Comparison of ENCODE assay signal across 23 mouse cellular contexts in the genomic region with DNA sequence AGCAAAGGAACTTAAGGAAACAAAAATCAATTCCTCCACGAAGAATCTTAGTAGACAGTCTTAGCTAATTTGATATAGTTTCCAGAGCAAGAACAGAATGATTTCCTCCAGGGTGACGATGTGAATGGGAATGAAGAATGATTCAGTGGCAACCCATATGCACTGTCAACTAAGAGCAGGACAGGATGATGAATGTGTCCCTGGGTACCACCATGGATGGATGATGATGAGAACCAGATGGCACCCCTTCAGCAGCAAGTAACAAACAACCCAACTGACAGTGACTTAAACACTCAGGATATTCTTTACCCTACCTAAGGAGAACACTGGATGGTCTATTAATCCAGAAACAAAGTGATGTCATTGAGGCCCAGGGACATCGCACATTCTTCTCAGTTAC.
DNase-seq lines count a peak whose midpoint lies in the region; ATAC-seq lines count a peak whose summit lies in the region.
"Had no signal": no experiment of that assay in that cellular context is flagged by ENCODE, and none has a peak within 500 bp of the region (broad histone marks: within the 10 kb centered on the region; RNA-seq: fewer than 3 reads in every experiment).

No protein-coding gene starts in this region.

- DNase-seq in limb, embryonic 11.5 days (ENCODE audit: low spot score), result no peak
- DNase-seq in limb, embryonic 10.5 days (ENCODE audit: low spot score), result no peak
- DNase-seq in brain, adult 2 months (ENCODE audit: low read depth, low spot score), result peak; percentile 1
- peak; percentile 61 for DNase-seq in embryo, embryonic 10.5 days (ENCODE audit: low spot score)
- DNase-seq in embryonic facial prominence, embryonic 14.5 days (ENCODE audit: low spot score), result peak; percentile 1
- no peak for DNase-seq in adrenal gland, adult (ENCODE audit: inconsistent age in 2 of 2, low spot score in 1 of 2)
- no peak for DNase-seq in left cerebral cortex, postnatal 36 days (ENCODE audit: low spot score in 2 of 2)
- DNase-seq in layer of hippocampus, adult 18-20 months (ENCODE audit: low spot score in 2 of 2), result no peak
- DNase-seq: adrenal gland, postnatal 10 days; B cell, adult 2 months; cerebellum, adult 11-12 months; cerebellum, adult 9-10 months; gastrocnemius, postnatal 36 days; heart, adult 11 months; heart, postnatal 10 days; heart, postnatal 4 days had no signal

- 0 out of 2 replicates have a peak, but pooled peaks have one; percentile 13 for ATAC-seq in limb, embryonic 11.5 days (ENCODE audit: insufficient number of reproducible peaks, low FRiP score, low TSS enrichment, low read depth)
- no peak for ATAC-seq in embryonic facial prominence, embryonic 14.5 days (ENCODE audit: low read depth)
- ATAC-seq: CD4-positive, CD25-positive, alpha-beta regulatory T cell, adult 4 months; forebrain, embryonic 14.5 days; inflammation-experienced regulatory T-cells, adult 6 months; intestine, postnatal 0 days had no signal

- no peaks in the 10 kb centered on the region for H3K36me3 ChIP-seq in limb, embryonic 11.5 days (ENCODE audit: control insufficient read depth, insufficient read depth, low read length)
- no peaks in the 10 kb centered on the region for H3K36me3 ChIP-seq in limb, embryonic 10.5 days
- no peaks in the 10 kb centered on the region for H3K36me3 ChIP-seq in embryonic facial prominence, embryonic 14.5 days (ENCODE audit: control insufficient read depth, insufficient read depth, low read length)
- H3K36me3 ChIP-seq: embryonic facial prominence, embryonic 13.5 days; G1E; hindbrain, embryonic 15.5 days had no signal

- no peak overlapping the region for H3K9ac ChIP-seq in limb, embryonic 11.5 days (ENCODE audit: low read length)
- no peak overlapping the region for H3K9ac ChIP-seq in embryonic facial prominence, embryonic 14.5 days (ENCODE audit: low read depth, low read length)
- H3K9ac ChIP-seq: embryonic facial prominence, embryonic 13.5 days; hindbrain, embryonic 15.5 days had no signal

- no peaks in the 10 kb centered on the region for H3K9me3 ChIP-seq in limb, embryonic 11.5 days (ENCODE audit: control insufficient read depth, low read length)
- no peaks in the 10 kb centered on the region for H3K9me3 ChIP-seq in limb, embryonic 10.5 days (replicated peaks)
- H3K9me3 ChIP-seq in embryonic facial prominence, embryonic 14.5 days (ENCODE audit: control insufficient read depth, low read length), result no peaks in the 10 kb centered on the region
- H3K9me3 ChIP-seq: embryonic facial prominence, embryonic 13.5 days; hindbrain, embryonic 15.5 days had no signal

- no peak overlapping the region for H3K27ac ChIP-seq in limb, embryonic 11.5 days (replicated peaks; ENCODE audit: low read depth, low read length)
- no peak overlapping the region for H3K27ac ChIP-seq in limb, embryonic 10.5 days
- no peak overlapping the region for H3K27ac ChIP-seq in embryonic facial prominence, embryonic 14.5 days (replicated peaks; ENCODE audit: low read depth, low read length)
- H3K27ac ChIP-seq: embryonic facial prominence, embryonic 13.5 days; hindbrain, embryonic 15.5 days had no signal

- intact Hi-C loops in left cerebral cortex, postnatal 36 days (cut with DNase I), result no loop called here

- WGBS in limb, embryonic 11.5 days, result 63% methylated on average over 3 of the region's 3 CpGs
- WGBS in limb, embryonic 10.5 days, result 66% methylated on average over 3 of the region's 3 CpGs
- 63% methylated on average over 3 of the region's 3 CpGs for WGBS in embryonic facial prominence, embryonic 14.5 days

- H3K4me1 ChIP-seq in limb, embryonic 11.5 days (ENCODE audit: control insufficient read depth, insufficient read depth, low read length), result no peaks in the 10 kb centered on the region
- H3K4me1 ChIP-seq in limb, embryonic 10.5 days, result no peaks in the 10 kb centered on the region
- no peaks in the 10 kb centered on the region for H3K4me1 ChIP-seq in embryonic facial prominence, embryonic 14.5 days (ENCODE audit: control insufficient read depth, insufficient read depth, low read length)
- H3K4me1 ChIP-seq: embryonic facial prominence, embryonic 13.5 days; hindbrain, embryonic 15.5 days had no signal

- H3K4me3 ChIP-seq in limb, embryonic 11.5 days (ENCODE audit: low read depth, low read length), result no peak overlapping the region
- no peak overlapping the region for H3K4me3 ChIP-seq in limb, embryonic 10.5 days
- H3K4me3 ChIP-seq in embryonic facial prominence, embryonic 14.5 days (ENCODE audit: low read depth, low read length), result no peak overlapping the region
- H3K4me3 ChIP-seq: embryonic facial prominence, embryonic 13.5 days; hindbrain, embryonic 15.5 days had no signal

- H3K27me3 ChIP-seq in limb, embryonic 11.5 days (ENCODE audit: control insufficient read depth, insufficient read depth, low read length), result no peaks in the 10 kb centered on the region
- H3K27me3 ChIP-seq in limb, embryonic 10.5 days (ENCODE audit: low read depth, poor library complexity, severe bottlenecking), result no peaks in the 10 kb centered on the region
- no peaks in the 10 kb centered on the region for H3K27me3 ChIP-seq in embryonic facial prominence, embryonic 14.5 days (replicated peaks; ENCODE audit: control insufficient read depth, insufficient read depth, low read length)
- H3K27me3 ChIP-seq: embryonic facial prominence, embryonic 13.5 days; hindbrain, embryonic 15.5 days had no signal

- no peak overlapping the region for H3K4me2 ChIP-seq in limb, embryonic 11.5 days (ENCODE audit: low read depth, severe bottlenecking)
- no peak overlapping the region for H3K4me2 ChIP-seq in embryonic facial prominence, embryonic 14.5 days (ENCODE audit: low read depth, low read length)
- H3K4me2 ChIP-seq: embryonic facial prominence, embryonic 13.5 days; hindbrain, embryonic 15.5 days had no signal

Comparison
In these comparisons a context has a peak if more than half of its experiments do, and no peak if none do; other contexts are left out.
1. DNase-seq: peak in brain, adult 2 months (single experiment), embryo, embryonic 10.5 days (single experiment) and embryonic facial prominence, embryonic 14.5 days (single experiment); none in limb, embryonic 11.5 days (single experiment), limb, embryonic 10.5 days (single experiment), adrenal gland, adult (0 of 2), left cerebral cortex, postnatal 36 days (0 of 2) and layer of hippocampus, adult 18-20 months (0 of 2).